Mouse (Mus musculus) Patski (cell line): ENCODE measurements around the gene Psrc1. TPM values are rescaled to one million over a fixed set of nuclear protein-coding genes. Genes with fewer than 3 reads are reported as not detected.
A peak's percentile ranks its signal among the peaks of the same experiment; 100 is the strongest.

ENCODE experiments used
- ATAC-seq: fragments of 100-300 bp; one replicate; pipeline ENCODE4 v1.8.0; 2021
- CTCF ChIA-PET: fragments of 350-600 bp; sonication (Branson Sonifier 250); formaldehyde crosslinking; loops from one replicate; lab custom pipeline; 2022; ENCODE audit warnings: inconsistent platforms; lab: Charles Lee
- POLR2A ChIA-PET: fragments of 350-600 bp; sonication (Branson Sonifier 250); formaldehyde crosslinking; loops from one replicate; lab custom pipeline; 2022; ENCODE audit warnings: antibody characterized with exemption, inconsistent platforms; lab: Charles Lee
- DNase-seq: peaks from one replicate; pipeline ENCODE4 v3.0.0-alpha.2; 2011; ENCODE audit warnings: low read depth, low spot score
- H3K27me3 ChIP-seq: fragments of 371-371 bp; one replicate; pipeline ENCODE4 v1.5.1; 2021
- CTCF ChIP-seq: fragments of 100-300 bp; IDR thresholded peaks from one replicate; pipeline ENCODE4 v1.5.1; 2021
- in situ Hi-C: fragments of 300-500 bp; cut with MboI; formaldehyde crosslinking; loops from 3 replicates; pipeline ENCODE4 v1.11.1; 2018; ENCODE audit warnings: low pct_unique_long_range_greater_than_20kb, mixed read lengths
- polyA plus RNA-seq: library from polyadenylated mRNA; unstranded; gene quantifications from one replicate; pipeline ENCODE4 v1.2.3, GENCODE M21; 2021

The Psrc1 gene
- polyA plus RNA-seq, 1 experiment from 2014 or later = 29.8 TPM

DNA sequence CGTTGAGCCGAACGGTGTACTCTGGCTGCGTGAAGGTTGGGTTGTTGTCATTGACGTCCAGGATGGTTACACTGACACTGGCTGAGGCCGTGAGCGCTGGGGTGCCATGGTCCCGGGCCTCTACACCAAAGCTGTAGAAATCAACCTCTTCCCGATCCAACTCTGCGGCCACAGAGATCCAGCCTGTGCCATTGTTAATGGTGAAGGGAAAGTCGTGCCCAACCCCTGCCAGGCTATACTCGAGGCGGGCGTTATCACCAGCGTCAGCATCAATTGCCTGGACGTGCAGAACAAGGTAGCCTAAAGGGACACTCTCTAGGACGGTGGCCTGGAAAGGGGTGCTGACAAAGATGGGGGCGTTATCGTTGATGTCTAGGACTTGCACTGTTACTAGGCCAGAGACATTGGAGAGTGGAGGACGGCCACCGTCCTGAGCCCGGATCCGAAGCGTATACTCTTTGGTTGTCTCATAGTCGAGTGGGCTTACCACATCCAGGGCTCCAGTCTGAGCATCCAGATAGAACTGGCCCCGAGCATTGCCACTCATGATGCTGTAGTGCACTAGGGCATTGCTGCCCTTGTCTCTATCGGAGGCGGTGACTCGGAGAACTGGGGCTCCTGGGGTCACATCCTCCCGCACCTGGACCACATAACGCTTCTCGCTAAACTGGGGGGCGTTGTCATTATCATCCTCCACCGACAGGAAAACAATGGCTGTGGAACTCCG, 30.2 kb downstream of the Psrc1 start:
- POLR2A ChIA-PET = interaction anchor here (1.0 to 7.3 kb wide), 3 partner anchors 10 to 30 kb away, joined by 3 to 61 read pairs (median 10); partner anchors contain the start of gene Sars
- DNase-seq (no peak), ATAC-seq (no peak)
- TF ChIP-seq CTCF = no peak
- no peaks in the 10 kb centered on the region for H3K27me3 ChIP-seq
- CTCF ChIA-PET = interaction anchor here (1.0 kb wide), 1 partner anchor 12 kb away, joined by 3 read pairs; no protein-coding TSS in a partner anchor
- in situ Hi-C loops = no loop called here

GRCm38 (mm10) chr3:108414857-108415830, 31.5 kb downstream of the Psrc1 start, which contains the start of gene Celsr2:
Gene Celsr2 (minus strand): TSS chr3:108415552.
- DNase-seq (no peak), ATAC-seq (no peak)
- CTCF ChIA-PET = interaction anchor here (1.0 to 1.5 kb wide), 2 partner anchors 14 to 22 kb away, joined by 3 to 4 read pairs; no protein-coding TSS in a partner anchor
- in situ Hi-C loops = no loop called here
- POLR2A ChIA-PET = interaction anchor here (0.8 to 7.3 kb wide), 5 partner anchors 9 to 30 kb away, joined by 3 to 61 read pairs (median 4); partner anchors contain the start of gene Sars
- no peaks in the 10 kb centered on the region for H3K27me3 ChIP-seq
- no peak for TF ChIP-seq CTCF

GRCm38 (mm10) chr3:108415831-108416223, 32.2 kb downstream of the Psrc1 start:
- DNase-seq (no peak), ATAC-seq (peak; percentile 53)
- no peak for TF ChIP-seq CTCF
- POLR2A ChIA-PET = interaction anchor here (0.6 to 7.3 kb wide), 5 partner anchors 8 to 138 kb away, joined by 3 to 61 read pairs (median 4); partner anchors contain the start of gene Sars
- H3K27me3 ChIP-seq = no peaks in the 10 kb centered on the region
- in situ Hi-C loops = no loop called here
- CTCF ChIA-PET = interaction anchor here (1.5 kb wide), 1 partner anchor 22 kb away, joined by 3 read pairs; no protein-coding TSS in a partner anchor

GRCm38 (mm10) chr3:108423006-108423405, 39.4 kb downstream of the Psrc1 start:
- ATAC-seq (no peak), DNase-seq (no peak)
- TF ChIP-seq CTCF = no peak
- in situ Hi-C loops = no loop called here
- ChIA-PET POLR2A (interaction anchor here (0.5 to 4.7 kb wide), 4 partner anchors 9 to 118 kb away, joined by 5 to 61 read pairs (median 28); partner anchors contain the start of genes Celsr2 and Sars), CTCF (interaction anchor here (1.3 to 3.5 kb wide), 4 partner anchors 10 to 140 kb away, joined by 3 to 21 read pairs (median 12); partner anchors contain the start of gene Tmem167b)
- no peaks in the 10 kb centered on the region for H3K27me3 ChIP-seq

GRCm38 (mm10) chr3:108423844-108424801, 40.5 kb downstream of the Psrc1 start:
- no peak for TF ChIP-seq CTCF
- peak; percentile 93 for DNase-seq
- CTCF ChIA-PET = interaction anchor here (0.9 to 3.5 kb wide), 8 partner anchors 10 to 139 kb away, joined by 3 to 21 read pairs (median 6); partner anchors contain the start of genes Sars and Tmem167b
- no peaks in the 10 kb centered on the region for H3K27me3 ChIP-seq
- peak; percentile 80 for ATAC-seq
- in situ Hi-C loops = no loop called here
- POLR2A ChIA-PET = interaction anchor here (0.6 to 4.7 kb wide), 9 partner anchors 9 to 347 kb away, joined by 3 to 61 read pairs (median 5); partner anchors contain the start of genes Celsr2 and Sars

DNA sequence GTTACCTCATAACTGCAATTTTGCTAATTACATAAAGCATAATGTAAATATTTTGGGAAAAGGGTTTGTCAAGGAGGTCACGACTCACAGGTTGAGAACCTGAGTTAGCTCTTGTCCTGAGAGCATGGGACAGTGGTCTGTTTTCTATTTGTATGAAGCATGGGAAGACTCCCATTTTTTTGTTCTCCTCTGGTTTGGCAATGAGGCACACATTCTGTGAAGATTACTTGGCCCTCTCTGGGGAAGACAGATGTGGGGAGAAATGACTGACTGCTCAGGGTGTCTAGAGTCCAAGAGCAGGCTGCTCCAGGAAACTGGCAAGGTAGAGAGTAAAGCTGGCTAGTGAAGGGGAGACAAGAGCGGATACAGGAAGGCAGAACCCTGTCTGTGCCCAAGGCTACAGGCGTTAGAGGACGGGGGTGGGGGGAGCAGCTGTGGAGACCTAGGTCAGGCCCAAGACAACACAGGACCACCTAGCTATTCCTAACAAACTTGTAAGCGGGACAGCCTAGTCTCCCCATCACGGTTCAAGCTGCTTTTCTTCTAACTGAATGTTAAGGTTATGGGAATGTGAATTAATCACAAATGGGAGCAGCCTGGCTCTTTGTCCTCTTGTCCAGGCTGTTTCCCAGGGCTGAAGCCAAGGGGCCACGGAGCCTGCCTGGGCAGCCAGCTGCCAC, 41.4 kb downstream of the Psrc1 start:
- H3K27me3 ChIP-seq = no peaks in the 10 kb centered on the region
- in situ Hi-C loops = no loop called here
- TF ChIP-seq CTCF = no peak
- no peak for DNase-seq
- ChIA-PET CTCF (interaction anchor here (0.9 to 3.5 kb wide), 8 partner anchors 9 to 37 kb away, joined by 3 to 21 read pairs (median 4); partner anchors contain the start of gene Sars), POLR2A (interaction anchor here (0.7 to 4.7 kb wide), 9 partner anchors 8 to 113 kb away, joined by 3 to 61 read pairs (median 4); partner anchors contain the start of genes Celsr2 and Sars)
- no peak for ATAC-seq

DNA sequence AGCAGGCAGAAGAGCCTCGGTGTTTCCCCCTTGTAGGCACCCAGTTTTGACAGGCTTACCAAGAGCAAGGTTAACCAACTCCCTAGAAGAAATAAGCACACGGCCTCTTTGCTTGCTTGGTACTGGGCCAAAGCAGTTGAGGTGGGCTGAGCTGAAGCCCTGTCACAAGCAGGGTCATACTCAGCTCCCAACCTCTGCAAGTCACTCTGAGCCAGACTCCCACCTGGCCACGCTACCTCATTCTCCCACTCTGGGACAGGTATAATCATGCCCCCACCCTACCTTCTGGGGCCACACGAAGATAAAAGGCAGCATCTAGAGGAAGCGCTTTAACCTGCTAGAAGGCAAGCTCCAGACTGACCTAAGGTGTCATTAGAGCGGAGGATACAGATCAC, 42.0 kb downstream of the Psrc1 start:
- DNase-seq = no peak
- H3K27me3 ChIP-seq = no peaks in the 10 kb centered on the region
- no peak for TF ChIP-seq CTCF
- ChIA-PET POLR2A (interaction anchor here (0.7 to 4.7 kb wide), 8 partner anchors 12 to 112 kb away, joined by 3 to 61 read pairs (median 6); partner anchors contain the start of genes Celsr2 and Sars), CTCF (interaction anchor here (1.0 to 3.5 kb wide), 6 partner anchors 8 to 37 kb away, joined by 3 to 21 read pairs (median 4); partner anchors contain the start of gene Sars)
- in situ Hi-C loops = no loop called here
- ATAC-seq = no peak
